Mouse (Mus musculus) embryo, embryonic 10.5 days (tissue): ENCODE measurements around the gene Foxl2.
A peak's percentile ranks its signal among the peaks of the same experiment; 100 is the strongest.

Source experiments
- DNase-seq: peaks from one replicate; pipeline ENCODE4 v3.0.0-alpha.2; 2015; ENCODE audit warnings: low spot score

Gene Foxl2

DNA sequence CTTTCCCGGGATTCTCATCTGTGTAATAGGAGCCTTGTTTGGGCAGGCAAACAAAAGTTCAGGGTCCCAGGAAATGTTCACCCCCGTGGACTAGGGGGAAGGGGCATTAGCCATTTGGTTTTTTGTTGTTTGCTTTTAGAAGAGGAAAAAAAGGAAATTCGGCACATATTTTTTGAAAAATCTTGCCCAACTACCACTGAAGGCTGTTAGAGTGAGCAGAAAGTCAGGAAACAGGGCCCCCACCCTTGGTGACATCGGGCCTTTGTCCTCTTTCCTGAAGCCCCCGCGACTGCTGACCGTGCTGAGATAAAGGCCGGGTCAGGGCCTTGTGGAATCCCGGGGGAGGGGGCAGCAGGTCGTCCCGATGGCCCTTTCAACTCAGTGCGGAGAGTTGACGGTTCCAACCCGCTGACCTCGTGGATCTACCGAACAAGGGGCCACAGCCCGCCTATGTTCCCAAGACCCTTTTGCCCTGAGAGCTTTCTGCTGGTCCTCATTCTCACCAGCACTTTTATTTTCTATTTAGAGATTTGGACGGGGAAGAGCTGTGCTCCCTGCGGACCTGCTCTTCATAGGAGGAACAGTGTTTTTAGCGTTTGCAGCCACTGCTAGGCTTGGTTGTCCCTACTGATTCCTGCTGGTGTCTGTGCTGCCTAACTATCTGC is 7.5 kb downstream of the Foxl2 start:
- peak; percentile 65 for DNase-seq

DNA sequence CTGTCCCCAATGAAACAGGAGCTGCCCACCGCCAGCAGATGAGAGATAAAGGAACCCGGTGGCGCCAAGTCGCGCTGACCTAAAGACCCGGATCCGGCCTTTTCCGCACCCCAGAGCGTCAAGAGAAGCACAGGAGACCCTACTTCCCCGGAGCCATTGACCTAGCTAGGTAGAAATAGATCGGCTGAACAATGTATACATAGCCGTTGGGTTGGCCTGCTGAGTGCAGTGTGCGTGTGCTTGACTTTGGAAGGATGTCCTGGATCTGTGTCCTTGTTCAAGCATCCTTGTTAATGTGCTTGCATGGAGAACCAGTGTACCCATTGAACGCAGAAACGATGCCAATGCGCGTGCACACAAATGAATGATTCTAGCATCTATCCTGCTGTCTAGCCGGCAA is 8.6 kb downstream of the Foxl2 start:
- DNase-seq, result peak; percentile 43

DNA sequence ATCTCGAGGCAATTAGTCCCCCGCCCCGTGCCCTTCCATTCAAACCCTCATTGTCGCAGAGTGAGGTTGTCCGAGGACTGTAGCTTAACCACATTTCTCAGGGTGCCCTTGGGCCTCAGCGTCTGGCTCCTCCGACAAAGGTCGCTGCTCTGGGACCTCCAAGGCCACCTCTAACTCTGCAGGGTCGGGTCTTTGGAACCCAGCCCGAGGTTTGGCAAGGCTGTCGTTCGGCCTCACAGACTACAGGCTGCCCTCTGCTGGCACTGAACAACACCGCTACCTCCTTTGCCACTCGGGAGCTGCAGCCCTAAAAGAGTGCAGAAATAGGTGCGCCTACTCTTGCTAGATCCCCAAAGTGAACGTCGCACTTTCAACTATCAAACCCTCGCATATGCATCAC is 10.0 kb downstream of the Foxl2 start:
- DNase-seq, result peak; percentile 77

DNA sequence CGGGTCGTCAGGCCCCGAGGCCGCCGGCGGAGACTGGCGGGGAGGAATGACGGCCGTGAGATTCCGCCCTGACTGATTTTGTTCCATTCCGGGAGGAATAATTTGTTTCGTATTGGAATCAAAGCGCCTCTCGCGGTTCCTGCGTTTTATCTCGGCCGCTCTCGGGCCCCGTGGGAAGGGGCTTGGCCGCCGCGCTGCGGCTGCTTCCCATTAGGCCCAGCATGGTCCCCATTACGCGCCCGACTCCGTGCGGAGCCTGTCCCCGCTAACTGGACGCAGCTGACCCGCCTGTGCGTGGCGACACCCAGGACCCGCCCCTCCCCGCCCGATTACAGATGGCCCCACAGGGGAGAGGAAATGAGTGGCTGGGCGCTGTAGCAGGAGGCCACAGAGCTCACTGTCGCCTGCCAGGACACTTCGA is 18.0 kb downstream of the Foxl2 start:
- peak; percentile 59 for DNase-seq

DNA sequence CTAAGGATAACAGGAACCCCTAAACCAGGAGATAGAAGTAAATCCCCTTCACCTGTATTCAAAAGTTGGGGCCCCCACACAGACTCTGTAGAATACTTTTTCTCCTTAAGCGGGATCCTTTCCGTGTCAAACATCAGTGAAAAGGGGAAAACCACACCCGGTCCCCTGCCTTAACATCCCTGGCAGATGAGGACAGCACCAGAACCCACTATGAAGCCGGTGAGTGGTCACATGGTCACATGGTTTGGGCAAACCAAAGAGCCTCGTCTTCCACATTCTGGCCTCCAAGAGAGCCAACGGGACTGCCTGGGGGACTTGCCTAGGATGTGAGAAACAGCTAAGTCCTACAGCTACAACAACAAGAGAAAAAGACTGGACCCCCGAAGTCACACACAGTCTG is 18.5 kb downstream of the Foxl2 start:
- peak; percentile 44 for DNase-seq

DNA sequence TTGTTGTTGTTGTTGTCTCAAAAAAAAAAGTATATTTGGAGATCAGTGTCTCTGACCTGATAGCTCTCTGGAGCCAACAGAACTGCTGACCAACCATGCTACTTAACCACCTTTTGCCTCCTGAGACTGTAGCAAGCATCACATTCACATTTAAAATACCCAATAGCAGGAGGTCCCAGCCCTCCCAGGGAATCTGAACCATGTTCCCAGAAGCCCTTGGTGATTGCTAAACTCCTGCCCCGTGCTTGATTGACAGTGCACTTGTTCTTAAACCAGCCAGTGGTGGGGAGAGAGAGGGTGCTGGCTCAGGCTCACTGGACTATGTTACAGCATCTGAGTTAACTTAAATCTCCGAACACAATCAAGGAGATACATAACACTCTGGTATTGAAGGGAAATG is 19.8 kb downstream of the Foxl2 start:
- DNase-seq, result no peak

DNA sequence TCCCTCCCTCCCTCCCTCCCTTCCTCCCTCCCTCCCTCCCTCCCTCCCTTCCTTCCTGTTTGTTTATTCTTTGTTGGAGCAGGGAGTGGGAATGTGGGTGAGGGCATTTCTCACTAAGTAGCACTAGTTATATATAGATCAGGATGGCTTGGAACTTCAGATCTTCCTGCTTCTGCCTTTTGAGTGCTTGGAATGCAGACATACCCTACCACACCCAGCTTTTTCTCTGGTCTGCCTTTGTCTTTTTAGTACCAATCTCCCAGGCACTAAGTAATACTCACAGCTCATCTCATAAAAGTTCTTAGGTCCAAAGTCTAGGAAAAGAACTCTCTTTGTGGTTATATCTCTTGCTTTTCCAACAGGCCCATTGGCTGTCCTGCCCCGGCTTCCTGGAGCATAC is 21.0 kb downstream of the Foxl2 start:
- DNase-seq, result no peak

DNA sequence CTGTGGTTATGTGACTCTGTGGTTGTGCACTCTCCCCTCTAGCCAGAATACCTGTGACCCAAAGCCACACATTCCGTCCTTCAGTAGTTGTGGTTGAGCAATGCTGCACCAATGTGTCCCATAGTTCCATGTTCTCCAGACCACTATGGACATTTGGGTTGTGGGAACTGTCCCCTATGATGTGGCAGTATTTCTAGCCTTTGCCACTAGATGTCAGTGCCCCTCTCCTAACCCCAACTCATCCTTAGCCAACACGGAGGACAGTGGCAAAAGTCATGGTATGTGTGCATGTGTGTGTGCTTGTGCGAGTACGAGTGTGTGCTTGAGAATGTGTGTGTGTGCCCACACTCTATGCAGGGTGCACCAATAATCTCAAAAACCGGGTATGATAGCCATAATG is 21.4 kb downstream of the Foxl2 start:
- DNase-seq, result peak; percentile 49

DNA sequence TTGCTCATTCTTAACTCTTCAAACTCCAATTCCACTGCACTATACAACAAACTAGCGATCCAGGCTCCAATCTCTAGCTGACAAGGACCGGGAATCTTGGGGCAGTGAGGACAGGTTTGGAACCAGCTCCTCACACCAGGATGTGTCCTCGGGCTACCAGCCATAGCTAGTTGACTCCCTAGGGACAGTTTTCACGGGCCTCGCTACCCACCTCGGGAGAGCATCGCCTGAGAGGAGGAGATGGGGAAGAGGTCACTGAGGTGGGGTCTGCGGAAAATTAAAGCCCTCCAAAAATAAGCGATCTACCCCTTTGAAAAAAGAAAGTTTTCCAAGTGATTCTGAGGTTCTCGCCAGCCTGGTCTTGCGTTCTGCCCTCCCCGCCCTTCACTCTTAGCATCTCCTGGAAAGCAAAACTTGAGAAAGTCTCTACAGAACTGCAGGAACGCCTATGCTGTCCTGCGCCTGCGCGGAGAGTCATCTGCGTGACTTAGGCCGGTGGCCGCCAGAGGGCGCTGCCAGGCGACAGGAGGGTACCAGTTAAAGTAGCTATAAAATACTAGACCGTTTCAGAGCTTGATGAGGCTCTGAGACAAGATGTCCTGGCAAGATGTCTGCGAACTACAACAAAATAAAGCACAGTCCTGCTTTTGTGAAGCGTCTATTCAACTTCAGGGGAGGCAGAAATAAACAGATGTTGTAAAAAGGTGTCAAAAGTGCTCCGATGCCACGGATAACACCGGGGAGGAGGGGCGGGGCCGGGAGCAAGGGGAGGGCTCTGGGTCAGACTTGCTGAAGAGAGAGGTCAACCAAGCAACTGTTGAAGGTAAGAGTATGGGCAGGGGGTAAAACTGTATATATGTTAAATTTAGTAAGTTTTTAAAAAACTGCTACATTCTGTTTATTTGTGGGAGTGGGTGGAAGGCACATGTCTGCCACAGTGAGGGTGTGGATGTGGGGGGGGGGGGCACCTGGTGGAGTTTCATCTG is 24.6 kb downstream of the Foxl2 start:
- DNase-seq, result peak; percentile 93

DNA sequence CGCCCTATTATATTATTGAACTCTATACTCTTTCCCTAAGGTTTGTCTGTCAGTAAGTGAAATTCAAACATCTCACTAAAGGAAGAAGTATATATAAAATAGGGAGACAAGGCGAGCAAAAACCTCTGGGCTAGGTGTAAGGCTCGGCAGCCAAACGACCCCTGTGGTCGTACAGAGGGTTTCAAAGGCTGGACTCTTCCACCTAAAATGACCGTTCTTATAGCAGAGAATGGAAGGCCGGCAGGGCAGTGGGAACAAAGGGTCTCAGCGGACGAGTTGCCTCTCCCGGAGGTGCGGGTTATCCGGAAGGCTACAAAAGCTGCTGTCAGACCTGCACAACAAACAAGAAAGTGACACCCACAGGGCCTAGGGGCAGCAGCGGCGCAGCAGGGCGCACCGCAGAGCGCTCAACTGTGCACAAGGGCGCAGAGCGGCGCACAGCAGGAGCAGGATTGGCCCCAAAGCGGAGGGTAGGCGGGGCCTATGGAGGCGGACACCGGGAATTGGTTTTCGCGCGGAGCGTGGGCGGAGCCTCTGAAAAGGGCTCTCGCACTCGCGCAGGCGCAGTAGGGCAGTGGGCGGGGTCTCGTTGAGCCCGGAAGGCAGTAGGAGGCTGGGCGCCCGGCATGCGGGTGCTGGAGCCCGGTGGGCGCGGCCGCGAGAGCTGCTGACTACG is 30.9 kb downstream of the Foxl2 start, which contains the start of gene Faim:
Gene Faim (plus strand): TSS at position 574 of the 676 bp plus-strand sequence.
- DNase-seq, result peak; percentile 99

DNA sequence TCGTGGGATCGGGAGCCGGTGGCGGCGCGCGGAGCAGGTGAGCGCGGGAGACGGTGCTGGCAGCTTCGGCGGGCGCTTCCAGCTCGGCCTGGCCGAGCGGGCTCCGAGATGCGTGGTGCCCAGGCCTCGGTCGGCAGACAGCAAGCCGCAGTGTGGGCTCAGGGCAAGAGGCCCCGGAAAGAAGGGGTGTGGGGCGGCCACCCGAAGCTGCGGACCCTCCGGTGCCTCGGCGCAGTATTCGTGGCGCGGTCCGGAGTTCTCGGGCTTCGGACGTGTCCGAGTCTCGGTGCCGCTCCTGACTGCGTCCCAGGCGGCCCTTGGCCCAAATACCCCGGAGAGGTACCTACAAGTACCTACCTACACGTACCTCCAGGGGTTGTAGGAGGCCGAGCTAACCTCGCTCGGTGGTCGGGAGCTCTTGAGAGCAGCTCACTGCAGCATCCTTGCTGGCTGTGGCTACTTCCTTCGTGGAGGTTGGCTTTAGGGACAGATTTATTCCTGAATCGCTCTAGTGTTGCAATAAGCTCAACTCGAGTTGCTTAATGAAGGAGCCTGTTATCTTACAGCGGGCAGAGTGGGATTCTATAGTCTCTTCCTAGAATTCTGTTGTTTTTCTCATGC is 31.5 kb downstream of the Foxl2 start:
- peak; percentile 49 for DNase-seq

DNA sequence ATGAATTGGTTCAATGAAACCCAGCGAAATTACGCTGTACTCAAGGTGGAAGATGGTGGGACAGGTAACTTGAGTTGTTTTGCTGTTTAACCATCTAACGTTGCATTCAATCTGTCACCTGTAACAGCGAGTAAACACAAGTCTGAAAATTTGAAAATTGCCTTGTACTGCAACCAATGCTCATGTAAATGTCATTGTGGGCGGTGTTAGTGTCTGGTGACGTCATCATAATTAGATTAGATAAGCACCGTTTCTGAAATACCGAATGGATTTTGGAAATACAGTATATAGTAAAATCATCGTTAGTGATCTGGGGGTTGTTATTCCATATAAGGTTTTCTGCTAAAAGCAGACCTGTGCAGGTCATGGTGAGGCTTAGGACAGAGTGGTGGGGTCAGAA is 32.0 kb downstream of the Foxl2 start:
- DNase-seq, result no peak

DNA sequence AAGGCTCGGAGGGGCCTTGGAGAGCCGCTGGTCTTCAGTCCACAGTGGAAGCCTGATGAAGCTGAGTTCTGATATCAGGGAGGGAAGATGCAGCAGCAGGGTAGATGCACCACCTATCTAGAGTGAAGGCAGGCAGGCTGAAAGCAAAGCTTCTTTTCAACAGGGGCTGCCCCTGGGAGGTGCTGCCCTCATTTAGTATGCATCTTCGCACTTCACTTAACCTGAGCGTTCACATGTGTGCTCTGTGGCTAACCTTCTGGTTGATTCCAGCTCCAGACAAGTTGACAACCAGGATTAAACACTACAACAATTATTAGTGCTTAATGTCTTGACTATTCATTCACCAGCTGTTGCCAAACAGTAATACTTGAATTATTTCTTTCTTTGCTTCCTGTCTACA is 39.0 kb downstream of the Foxl2 start:
- DNase-seq, result no peak

DNA sequence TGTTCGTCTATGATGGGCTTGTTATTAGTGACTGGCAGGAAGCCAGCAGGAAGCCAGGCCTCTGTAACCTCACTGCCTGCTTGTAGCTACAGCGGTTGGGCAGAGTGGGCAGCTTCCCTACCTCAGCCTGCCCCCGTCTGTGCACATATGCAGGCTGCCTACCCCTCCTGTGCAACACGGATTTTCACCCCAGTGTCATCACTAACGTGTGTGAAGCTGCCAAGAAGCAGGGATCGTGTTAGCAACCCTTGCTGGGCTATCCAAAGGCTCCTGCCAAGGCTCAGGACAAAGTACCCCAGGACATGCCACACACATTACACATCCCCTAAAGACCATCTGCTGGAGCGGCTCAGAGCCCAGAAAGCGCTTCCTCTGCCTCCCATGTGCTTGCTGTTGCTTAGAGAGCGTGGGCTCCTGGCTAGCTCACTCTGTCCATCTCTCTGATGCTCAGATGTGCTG is 44.8 kb downstream of the Foxl2 start:
- no peak for DNase-seq

DNA sequence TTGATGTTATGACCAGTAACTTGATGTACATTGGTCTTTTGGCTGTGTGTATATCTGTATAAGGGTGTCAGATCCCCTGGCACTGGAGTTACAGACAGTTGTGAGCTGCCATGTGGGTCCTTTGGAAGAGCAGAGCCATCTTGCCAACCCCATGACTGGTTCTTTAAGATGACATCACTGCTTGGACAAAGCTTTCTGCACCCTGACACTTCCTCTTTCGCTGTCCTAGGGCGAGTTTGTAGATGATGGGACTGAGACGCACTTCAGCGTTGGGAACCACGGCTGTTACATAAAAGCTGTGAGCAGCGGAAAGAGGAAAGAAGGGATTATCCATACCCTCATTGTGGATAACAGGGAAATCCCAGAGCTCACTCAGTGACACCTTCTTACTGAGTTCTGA is 46.2 kb downstream of the Foxl2 start:
- DNase-seq, result no peak
